Mouse (Mus musculus): ENCODE results near the gene Parp8. TPM values are rescaled to one million over a fixed set of nuclear protein-coding genes. Genes with fewer than 3 reads are reported as not detected.

Gene Parp8
- total RNA-seq, 4 experiments from 2014 or later = 27.7 to 37.8 (median 33.0) TPM

DNA sequence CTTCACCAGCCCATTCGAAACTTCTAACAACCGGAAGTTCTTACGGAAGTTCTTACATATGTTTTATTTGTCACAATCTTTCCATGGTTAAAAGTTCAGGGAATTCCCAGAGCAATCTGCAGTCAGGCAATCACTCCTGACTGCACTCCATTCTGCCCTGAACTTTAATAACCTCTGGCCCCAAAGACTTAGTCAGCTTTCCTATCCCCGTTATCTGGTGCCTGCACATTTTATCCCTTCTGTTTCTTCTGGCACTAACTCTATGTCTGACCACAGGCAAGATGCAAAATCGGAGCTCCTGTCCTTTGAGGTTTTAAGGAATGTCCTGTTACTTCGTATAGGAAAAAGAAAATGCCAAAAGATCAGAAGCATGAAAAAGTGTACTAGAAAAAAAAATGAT, 4.7 kb downstream of the Parp8 start:
- no peak for DNase-seq (ENCODE audit: low spot score in 2 of 2)

DNA sequence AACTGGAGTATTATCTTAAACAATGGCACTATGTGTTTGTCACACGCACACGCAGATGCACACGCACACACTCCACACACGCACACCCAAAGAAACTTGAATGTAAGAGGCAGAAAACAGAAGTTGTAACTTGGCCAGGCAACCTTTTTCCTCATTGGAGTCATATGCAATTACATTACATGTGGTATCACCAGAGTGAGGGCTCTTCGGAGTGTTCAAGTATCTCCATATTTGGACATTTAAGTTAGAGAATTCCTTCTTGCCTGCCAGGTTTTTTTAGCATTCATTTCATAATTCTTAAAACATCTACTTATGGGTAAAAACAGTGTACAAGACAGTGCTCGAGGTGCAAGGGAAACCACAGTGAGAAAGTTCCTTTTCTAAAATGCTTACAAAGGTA, 6.7 kb downstream of the Parp8 start:
- DNase-seq (ENCODE audit: low spot score in 2 of 2) = no peak

DNA sequence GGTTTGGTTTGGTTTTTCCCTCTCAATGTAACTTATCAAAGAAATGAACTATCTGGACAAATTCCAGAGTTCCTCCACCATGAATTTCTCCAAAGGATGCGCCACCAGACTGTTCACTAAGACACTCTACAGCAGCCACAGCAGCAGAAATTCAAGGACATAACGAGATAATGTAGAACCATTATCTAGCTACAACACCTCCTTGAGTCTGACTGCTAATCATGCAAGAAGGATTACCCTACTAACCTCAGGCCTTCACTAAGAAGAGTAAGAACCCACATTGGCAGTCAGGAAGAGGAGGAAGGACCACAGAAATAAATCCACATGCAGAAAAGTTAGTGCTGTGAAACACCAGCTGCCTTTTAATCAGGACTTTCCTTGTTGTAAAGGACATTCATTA, 11.8 kb downstream of the Parp8 start:
- no peak for DNase-seq (ENCODE audit: low spot score in 2 of 2)

DNA sequence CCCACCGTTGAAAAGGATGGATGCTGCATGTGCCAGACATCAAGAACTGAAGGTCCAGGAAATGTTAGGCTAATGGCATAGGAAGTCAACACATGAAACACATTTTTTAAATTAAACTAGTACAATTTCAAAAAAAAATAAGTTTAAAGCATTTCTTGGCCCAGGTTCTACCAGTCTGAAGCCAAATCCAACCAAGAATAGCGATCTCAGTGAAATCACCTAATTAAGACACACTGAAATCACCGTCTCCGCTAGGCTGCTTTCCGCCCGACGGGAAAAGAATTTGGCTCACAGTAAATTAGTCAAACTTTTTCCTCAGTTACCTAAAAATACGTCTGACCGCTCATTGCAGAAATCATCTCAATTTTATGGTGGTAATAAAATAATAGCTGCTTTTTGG, 13.3 kb downstream of the Parp8 start:
- no peak for DNase-seq (ENCODE audit: low spot score in 2 of 2)

DNA sequence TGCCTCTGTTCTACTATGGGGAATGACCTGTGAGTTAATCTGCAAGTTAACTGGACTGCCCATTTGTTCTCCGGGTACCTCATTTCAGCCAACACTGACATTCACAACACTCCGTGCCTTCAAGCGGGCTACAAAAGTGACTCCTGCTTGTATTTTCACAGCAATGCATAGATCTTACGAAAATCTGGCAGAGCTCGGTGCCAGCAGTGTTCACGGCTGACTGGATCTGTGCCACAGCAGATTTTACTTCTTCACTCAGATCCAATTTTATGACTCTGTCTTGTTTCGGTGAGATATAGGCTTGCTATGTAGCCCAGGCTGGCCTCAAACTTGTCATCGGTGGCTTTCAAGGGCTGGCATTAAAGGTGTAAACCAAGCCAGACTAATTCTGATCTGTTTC, 15.2 kb downstream of the Parp8 start:
- peak; percentile 23 to 39 for DNase-seq (ENCODE audit: low spot score in 2 of 2)

DNA sequence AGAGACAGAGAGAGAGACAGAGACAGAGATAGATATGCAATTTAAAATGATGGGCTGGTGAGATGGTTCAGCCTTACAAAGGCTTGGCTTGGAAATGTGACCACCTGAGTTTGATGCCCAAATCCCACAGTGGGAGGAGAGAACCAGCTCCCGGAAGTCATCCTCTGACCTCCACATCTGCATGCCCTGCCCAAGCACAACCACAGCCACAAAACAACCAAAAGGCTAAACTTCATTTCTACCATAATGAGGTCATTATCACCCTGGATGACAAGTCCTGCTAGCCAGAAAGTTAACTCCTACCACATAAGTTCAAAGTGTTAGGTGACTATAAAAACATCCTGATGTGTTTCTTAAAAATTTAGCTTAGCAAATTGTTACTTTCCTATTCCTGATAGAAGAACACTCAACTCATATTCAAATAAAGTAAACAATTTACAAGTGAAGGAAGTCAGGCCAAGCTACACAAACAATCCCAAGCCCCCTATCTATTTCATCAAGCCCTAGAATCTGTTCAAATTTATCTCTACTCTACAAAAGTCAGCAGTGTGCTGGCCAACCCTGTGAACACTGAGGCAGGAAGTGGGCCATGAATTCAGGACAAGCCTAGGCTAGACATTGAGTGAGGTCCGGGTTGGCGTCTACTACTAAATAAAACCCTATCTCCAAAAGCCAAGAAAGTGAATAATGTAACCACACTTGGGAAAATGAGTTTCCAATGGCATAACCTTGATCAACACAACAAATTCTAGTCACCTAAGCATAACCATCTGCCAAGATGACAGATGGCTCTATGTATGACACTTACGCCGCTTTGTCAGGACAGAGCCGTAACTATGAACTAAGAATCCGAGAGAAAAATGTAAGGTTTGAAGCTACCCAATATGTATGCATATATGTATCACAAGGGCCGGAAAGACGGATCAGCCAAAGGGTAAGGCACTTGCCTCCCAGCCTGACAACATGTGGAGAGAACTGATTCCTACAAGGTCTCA, 17.0 kb downstream of the Parp8 start:
- DNase-seq (ENCODE audit: low spot score in 2 of 2) = no peak

DNA sequence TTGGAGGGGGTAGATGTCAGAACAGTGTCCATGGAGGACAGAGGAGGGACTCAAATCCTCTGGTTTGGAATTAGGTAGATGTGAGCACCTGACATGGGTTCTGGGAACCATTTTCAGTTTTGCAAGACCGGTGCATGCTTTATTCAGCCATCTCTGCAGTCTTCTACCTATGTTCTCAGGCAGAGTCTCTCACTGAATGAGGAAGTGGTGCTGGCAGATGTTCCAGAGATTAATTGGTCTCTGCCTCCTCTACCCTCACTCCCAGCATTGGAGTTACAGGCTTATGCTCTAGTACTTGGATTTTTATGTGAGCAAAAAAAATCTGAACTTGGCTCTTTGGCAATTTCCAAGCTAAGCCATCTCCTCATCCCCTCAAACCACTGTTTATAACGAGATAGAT, 17.8 kb downstream of the Parp8 start:
- DNase-seq (ENCODE audit: low spot score in 2 of 2) = no peak

DNA sequence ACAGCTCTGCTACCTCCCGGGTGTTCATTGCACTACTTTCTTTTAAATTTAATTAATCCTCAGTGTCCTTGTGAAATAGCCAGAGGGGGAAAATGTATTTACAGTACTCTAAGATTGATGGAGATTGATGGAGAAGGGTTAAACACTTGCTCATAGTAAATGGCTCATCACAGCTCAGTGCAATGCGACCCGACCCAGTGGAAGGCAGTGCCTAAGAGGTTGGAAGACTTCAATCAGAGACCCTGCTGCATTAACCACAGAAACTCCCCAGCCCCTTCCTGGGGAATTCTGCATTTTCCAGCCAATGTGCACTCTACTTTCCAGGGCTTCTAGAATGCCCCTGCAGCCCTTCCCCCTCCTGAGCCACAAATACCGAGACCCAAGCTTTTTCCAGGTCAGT, 18.7 kb downstream of the Parp8 start:
- DNase-seq (ENCODE audit: low spot score in 2 of 2) = no peak

DNA sequence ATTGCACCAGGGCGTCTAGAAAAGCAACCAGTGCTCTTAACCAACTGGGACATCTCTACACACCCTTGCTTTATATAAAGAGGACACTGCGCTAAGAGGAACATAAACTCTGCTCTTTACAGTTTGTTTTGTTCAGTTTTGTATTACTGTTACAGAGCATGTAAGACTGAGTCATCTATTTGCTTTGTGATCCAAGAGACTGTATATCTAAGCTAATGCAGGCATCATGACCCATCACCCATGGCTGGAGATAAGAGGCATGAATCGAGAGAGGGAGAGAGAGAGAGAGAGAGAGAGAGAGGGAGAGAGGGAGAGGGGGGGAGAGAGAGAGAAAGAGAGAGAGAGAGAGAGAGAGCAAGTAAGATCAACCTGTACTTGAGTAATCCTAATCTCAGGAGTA, 24.8 kb downstream of the Parp8 start:
- no peak for DNase-seq (ENCODE audit: low spot score in 2 of 2)

DNA sequence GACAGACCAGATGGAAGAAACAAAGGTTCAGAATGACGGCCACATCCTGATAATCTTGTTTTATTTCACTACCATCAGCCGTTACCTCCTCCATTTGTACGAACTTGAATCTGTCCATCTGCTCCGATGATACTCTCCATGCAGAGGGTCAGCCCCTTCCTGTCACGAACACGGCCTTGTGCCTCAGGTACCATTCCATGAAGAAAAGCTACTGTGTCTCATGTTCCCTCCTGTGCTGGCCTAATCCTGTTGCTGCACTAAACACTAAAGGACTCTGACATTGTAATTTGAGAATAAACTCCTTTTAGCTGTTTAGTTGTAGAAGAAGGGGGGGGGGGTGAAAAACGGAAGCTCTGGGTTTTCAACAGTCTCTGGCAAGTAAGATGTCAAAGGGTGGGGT, 33.8 kb downstream of the Parp8 start:
- DNase-seq (ENCODE audit: low spot score in 2 of 2) = no peak

DNA sequence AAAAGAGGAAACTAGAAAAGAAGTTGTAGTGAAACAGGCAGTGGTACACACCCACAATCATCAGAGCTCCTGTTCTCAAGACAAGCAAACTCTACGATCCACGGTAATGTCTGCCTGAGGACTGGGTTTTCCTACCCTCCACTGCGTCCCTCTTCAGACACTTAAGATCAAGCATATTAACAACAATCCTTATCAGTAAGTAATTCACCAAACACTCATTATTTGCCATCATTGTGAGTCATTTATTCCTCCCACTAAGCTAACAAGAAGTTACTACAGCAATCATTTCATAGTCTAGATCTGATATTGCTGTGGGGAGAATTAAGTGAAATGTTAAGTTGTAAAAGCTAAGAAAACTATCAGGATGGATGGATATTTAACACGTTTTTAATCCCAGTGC, 35.0 kb downstream of the Parp8 start:
- DNase-seq (ENCODE audit: low spot score in 2 of 2) = no peak

DNA sequence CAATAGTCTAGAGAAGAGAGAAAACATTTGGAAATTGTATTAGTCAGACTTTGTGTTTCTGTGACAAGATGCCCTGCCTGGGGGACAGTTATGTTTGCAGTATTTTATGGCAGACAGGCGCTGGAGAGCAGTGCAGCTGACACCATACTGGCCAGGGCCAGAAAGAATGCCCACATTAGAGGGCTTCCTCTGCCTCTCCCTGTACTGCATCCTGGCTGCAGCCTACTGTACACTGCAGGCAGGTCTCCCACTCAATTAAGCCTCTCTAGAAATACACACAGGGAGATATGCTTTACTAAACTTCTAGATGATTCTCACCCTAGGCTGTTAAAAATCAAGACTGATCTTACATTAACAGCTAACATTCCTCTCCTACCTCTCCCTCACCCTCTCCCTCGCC, 36.6 kb downstream of the Parp8 start:
- DNase-seq (ENCODE audit: low spot score in 2 of 2) = no peak

DNA sequence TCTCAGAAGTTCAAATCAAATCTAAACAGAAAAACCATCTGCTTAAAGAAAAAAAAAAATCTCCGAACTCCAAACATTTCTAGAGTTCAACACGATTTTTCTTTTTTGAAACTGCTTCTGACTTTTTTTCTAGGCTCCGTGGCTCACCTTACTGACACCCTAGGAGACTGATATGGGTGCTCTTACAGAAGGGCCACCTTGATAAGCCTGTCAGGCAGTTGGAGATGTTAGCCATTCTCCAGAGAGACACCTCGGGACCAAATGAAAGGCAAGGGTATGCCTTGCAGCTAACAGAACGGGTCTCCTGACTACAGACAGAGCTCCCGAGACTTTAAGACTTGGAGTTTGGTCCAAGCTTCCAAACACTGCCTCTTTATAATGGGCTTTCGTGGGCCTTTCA, 37.1 kb downstream of the Parp8 start:
- no peak for DNase-seq (ENCODE audit: low spot score in 2 of 2)

DNA sequence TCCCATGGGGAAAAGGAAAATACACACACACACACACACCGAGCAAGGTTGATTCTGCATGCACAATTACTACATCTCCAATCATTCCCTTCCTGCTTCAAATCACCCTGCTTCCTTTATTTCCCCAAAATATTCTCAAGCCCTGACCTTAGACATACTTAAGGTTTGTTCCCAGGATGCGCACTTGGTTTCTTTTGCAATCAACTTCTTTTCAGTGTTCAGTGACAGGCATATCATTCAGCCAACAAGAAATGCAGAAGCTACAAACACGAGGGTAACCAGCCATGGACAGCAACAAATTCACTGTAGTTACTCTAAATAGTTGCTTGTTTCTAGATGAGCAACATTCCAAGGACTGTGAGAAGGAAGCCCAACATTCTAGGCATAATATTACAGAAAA, 38.1 kb downstream of the Parp8 start:
- no peak for DNase-seq (ENCODE audit: low spot score in 2 of 2)

DNA sequence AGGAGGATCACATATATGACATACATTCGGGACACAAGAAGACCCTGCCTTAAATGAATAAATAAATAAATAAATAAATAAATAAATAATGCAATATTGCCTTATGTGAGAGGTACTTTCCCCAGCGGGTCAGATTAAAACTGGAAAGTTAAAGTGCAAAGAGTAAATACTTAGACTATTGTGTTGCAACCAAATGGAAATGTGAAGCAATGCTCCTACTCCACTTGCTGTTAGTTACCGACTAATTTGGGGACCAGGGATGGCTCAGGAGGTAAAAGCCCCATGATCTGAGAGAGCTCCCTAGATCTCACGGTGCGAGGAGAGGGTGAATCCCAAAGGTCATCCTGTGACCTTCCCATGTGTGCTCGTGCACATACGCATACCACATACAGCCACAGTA, 38.7 kb downstream of the Parp8 start:
- no peak for DNase-seq (ENCODE audit: low spot score in 2 of 2)

DNA sequence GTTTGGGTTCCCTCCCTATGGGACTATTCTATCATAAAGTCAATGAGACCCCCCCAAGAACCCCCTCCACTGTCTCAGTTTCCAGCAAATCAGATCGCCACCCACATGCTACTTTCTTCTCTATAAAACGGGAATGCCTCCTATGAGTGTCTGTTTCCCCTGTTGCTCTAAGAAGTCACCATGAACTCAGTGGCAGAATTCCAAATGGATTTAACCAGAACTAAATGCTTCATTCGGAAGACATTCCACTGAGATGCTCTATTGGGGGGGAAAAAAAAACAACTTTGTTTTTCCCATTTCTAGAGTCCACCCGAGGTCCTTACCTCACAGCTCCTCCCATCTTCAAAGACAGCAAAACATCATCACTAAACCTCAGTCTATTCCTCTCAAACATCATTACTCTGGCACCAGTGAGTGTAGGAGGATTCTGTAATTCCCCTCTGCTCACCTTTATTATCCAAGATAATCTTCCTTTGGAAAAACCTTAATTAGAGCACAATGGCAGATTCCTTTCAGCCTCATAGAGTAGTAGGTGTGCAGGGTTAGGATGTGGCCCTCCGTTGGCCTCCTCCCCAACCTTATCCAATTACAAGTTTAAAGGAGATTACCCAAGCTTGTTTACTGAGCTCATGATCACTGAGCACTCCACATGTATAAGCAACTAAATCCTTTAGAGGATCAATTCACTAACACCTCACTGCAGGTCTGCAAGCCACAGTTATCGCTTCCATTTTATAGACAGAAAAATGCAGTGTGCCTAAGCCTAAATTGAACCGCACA, 51.1 kb downstream of the Parp8 start:
- DNase-seq (ENCODE audit: low spot score in 2 of 2) = no peak

DNA sequence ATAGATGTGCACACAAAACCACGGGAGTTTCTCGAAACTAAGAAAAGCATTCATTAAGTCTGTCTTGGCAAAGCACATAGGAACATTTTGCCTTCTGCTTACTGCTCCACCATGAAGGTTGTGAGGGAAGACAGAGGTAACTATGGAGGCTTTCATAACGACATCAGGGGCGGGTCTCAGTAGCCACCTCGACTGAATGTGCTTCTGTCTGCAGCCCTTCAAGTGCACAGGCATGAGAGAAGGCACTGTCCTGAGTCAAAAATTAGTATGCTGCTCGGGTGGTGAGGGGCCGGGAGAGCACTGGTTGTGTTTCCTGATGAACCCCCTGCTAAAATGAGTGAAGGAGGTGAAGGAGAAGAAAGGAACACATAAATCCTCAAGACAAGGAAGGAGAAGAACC, 51.8 kb downstream of the Parp8 start:
- DNase-seq (ENCODE audit: low spot score in 2 of 2) = peak in 1 of 2 experiments; percentile 18

DNA sequence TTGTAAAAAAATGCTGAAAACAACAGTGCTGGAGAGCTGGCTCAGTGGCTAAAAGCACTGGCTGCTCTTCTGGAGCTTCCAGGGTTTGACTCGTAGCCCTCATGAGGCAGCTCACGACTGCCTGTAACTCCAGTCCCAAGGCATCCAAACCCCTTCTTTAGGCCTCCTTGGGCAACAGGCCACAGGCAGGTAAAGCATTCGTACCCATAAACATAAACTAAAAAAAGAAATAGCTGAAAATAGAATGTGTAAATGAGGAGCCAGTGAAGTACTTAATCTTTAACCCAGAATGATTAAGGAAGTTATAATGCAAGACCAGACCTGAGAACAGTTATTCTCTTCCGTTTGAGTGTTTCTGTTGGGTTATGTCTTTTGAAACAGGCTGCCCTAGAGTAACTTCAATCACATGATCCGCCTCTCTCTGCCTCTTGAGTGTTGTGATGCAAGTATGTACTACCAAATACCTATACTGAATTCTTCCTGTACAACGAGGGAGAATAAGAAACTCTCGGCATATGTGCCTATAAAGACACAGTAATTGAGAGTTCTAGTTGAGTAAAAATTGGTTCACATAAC, 53.2 kb downstream of the Parp8 start:
- no peak for DNase-seq (ENCODE audit: low spot score in 2 of 2)

DNA sequence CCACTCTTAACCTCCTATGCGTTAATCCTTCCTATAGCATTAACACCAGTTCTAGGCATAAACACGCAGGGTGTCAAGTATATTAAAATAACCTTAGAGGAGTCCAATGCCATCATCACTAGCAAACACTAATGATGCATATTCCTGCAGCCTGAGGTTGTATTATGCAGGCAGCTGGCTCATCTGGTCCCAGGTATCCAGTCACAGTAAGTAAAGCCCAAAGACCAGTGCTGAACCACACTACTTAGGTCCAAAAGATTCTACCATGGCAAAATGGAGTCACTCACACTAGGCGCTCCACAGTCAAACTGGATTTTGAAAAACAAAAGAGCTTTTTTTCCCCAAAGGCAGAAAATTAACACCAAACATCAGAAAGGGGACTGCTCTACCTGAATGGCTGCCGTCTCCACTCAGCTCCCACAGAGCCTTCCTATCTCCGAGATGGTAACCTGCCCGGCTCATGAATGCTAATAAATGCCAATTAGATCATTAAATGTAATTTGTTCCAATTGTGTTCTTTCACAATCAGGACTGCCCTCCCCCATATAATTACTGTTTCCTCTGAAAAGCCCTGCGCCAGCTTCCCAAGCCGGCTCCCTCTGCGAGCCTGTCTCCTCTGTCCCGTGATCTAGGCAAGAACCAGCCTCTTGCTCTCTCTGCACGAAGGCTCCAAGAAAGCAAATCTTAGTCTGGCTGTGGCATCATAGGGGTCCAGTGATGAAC, 54.5 kb downstream of the Parp8 start:
- DNase-seq (ENCODE audit: low spot score in 2 of 2) = no peak

DNA sequence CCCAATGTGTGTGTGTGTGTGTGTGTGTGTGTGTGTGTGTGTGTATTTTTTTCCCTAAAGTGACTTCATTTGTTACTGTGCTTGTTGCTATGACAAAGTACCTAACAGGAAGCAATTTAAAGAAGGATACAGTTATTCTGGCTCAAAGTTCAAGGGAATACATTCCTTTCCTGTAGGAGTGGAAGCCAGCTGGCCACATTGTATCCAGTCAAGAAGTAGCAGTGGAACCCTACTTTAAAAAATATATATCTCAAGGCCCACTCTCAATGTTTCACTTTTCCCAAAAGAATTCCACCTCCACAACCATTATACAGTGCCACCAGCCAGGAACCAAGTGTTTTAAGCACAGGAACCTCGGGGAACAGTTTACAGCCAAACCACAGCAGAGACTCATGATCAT, 55.7 kb downstream of the Parp8 start:
- DNase-seq (ENCODE audit: low spot score in 2 of 2) = no peak

DNA sequence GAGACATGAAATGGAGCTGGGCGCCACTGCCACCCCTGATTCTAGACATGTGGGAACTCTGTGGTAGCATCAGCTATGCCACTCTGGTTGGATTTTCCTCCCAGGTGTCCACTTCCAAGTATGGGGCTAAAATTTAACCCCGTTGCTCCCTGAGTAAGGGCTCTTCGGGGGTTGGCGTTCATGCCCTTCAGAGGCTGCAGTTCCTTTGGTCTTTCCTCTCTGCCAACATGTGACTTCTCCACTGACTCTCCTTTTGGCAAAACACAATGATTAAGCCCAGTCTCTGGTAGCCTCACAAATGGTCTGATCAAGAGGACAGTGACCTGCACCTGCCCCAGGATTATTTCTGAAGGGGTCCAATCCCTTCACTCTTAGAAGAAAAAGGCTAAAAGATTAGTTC, 56.4 kb downstream of the Parp8 start:
- DNase-seq (ENCODE audit: low spot score in 2 of 2) = no peak

DNA sequence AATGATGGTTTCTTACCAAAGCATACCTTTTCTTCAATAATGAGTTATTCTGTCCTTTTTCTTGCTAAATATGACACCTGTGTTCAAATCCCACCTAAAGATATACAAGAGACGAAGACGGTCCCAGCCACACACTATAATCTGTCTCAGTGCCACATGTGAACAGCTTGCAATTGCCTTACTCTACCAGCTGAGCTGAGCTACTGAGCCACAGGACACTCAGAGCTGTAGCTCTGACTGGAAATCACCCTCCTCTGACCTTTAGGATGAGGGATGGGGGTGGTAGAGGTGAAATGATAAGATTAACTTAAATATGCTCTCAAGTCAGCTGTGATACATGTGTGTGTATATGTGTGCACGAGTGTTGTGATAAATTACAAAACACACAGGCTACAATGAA, 57.9 kb downstream of the Parp8 start:
- DNase-seq (ENCODE audit: low spot score in 2 of 2) = no peak
